Mouse (Mus musculus) cerebellum, adult 2 months (tissue): ENCODE measurements around the gene Ptpn13. TPM values are rescaled to one million over a fixed set of nuclear protein-coding genes. Genes with fewer than 3 reads are reported as not detected.

Experiments
- DNase-seq, 2 experiments: peaks; one replicate each; pipeline ENCODE4 v3.0.0; 2021
- H3K27ac ChIP-seq: fragments of 200-500 bp; 2 replicates; pipeline ENCODE4 v1.5.1; 2012; ENCODE audit warnings: low read length, control low read depth, inconsistent platforms; ENCODE audit not compliant: insufficient read depth
- H3K27me3 ChIP-seq: fragments of 200-500 bp; 2 replicates; pipeline ENCODE4 v1.6.1; 2012; ENCODE audit warnings: inconsistent platforms, mild to moderate bottlenecking, low read length, moderate library complexity; ENCODE audit not compliant: control insufficient read depth, insufficient read depth
- H3K4me1 ChIP-seq: fragments of 200-500 bp; 2 replicates; pipeline ENCODE4 v1.6.1; 2011; ENCODE audit warnings: low read length; ENCODE audit not compliant: control insufficient read depth, insufficient read depth
- H3K4me3 ChIP-seq: fragments of 200-500 bp; replicated peaks from 2 replicates; pipeline ENCODE3; 2011; ENCODE audit warnings: mild to moderate bottlenecking, low read depth, low read length, control low read depth; ENCODE audit not compliant: insufficient read depth
- CTCF ChIP-seq: fragments of 200-500 bp; IDR thresholded peaks from 2 replicates; pipeline ENCODE4 v1.5.1; 2011; ENCODE audit warnings: low read depth, mild to moderate bottlenecking, control low read depth, low read length, moderate library complexity, borderline replicate concordance; ENCODE audit not compliant: insufficient read depth
- POLR2A ChIP-seq: fragments of 200-500 bp; IDR thresholded peaks from 2 replicates; pipeline ENCODE4 v1.6.1; 2011; ENCODE audit warnings: low read length, control low read depth, borderline replicate concordance; ENCODE audit not compliant: insufficient read depth
- WGBS: fragments of 180-500 bp; shearing (Covaris S2); methylation state at CpG from one replicate; pipeline ENCODE4 v1.1.7; 2018; 5-methylcytosine and 5-hydroxymethylcytosine counted together
- polyA plus RNA-seq: library from polyadenylated mRNA; depleted of rRNA; stranded (reverse); fragments of >200 nt; gene quantifications from 2 replicates; pipeline ENCODE4 v1.2.3, GENCODE M21; 2012

Ptpn13 gene
- polyA plus RNA-seq, 1 experiment = 6.1 TPM

DNA sequence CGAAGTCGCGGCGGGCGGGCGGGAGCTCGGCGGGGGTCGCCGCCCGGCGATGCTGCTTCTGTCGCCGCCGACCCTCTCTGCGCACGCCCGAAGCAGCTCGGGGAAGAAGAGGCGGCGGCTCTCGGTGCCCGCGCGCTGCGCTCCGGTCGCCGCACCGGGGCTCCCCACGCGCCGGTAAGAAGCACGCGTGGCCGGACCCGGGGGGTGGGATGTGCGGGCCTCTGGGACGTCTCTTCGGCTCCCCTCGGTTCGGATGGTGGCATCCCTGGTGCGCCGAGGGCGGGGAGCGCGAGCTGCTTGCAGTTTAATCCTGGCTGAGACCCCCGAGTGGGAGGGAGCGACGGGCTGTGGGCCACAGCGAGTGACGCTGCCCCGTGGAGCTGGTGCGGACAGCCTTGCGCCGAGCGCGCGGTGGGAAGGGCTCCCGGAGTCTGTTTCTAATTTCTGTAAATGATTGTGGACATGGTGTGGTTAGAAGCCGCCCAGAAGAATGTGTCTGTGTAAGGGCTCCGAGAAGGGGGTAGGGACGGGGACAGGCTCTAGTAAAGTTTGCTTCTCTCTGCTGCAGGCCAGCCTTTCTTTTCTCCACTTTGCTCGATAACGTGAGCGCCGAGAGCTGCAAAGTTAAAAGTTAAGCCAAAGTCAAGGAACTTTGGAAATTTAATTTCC is 505 bp downstream of the Ptpn13 start:
- no peak overlapping the region for H3K27ac ChIP-seq
- H3K4me3 ChIP-seq = peak overlapping the region; percentile 54
- DNase-seq = peak; percentile 14 to 29
- no peaks in the 10 kb centered on the region; the same call in 1 of the 2 replicates for H3K27me3 ChIP-seq
- TF ChIP-seq CTCF (no peak), POLR2A (no peak)
- under 1% methylated on average over 49 of the region's 67 CpGs for WGBS
- no peaks in the 10 kb centered on the region for H3K4me1 ChIP-seq

DNA sequence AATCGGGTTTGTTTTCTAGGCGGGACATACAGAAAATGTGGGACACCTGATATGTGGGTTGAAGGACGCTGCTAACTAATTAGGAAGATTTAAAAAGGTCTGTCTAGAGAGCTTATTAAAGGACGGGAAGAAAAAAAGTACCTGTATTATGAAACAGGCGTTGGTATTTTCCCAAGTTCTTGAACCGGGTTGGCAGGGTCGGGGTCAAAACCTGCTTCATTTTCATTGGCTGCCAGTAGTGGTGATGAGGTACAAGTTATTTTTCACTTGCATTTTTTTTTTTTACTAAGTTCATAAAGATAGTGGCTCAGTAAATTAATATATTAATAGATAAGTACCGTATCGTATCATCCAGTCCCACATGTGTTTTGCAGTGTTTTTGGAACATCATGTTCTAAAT is 1.3 kb downstream of the Ptpn13 start:
- H3K4me3 ChIP-seq = no peak overlapping the region
- no peaks in the 10 kb centered on the region for H3K4me1 ChIP-seq
- 37% methylated on average over 9 of the region's 9 CpGs for WGBS
- H3K27me3 ChIP-seq = no peaks in the 10 kb centered on the region; the same call in 1 of the 2 replicates
- TF ChIP-seq CTCF (no peak), POLR2A (no peak)
- no peak for DNase-seq
- H3K27ac ChIP-seq = no peak overlapping the region

DNA sequence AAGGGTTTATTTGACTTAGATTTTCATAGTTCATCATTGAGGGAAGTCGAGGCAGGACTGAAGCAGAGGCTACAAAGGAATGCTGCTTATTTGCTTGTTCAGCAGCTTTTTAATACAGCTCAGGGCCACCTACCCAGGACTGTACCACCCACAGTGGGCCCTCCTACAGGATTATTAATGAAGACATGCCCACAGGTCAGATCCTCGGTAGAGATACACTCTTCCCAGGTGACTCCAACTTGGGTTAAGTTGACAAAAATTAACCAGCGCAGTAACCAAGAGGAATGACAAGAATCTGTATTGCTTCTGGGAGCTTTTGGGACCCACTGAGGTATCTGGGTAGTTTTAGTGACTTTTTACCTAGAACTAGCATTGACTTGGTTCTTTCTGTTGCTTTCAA is 6.0 kb downstream of the Ptpn13 start:
- no peak for DNase-seq
- H3K4me1 ChIP-seq = no peaks in the 10 kb centered on the region
- TF ChIP-seq POLR2A = no peak
- no peak for TF ChIP-seq CTCF
- no peak overlapping the region for H3K27ac ChIP-seq
- no peak overlapping the region for H3K4me3 ChIP-seq
- 80% methylated on average over 3 of the region's 3 CpGs for WGBS
- H3K27me3 ChIP-seq = no peaks in the 10 kb centered on the region

DNA sequence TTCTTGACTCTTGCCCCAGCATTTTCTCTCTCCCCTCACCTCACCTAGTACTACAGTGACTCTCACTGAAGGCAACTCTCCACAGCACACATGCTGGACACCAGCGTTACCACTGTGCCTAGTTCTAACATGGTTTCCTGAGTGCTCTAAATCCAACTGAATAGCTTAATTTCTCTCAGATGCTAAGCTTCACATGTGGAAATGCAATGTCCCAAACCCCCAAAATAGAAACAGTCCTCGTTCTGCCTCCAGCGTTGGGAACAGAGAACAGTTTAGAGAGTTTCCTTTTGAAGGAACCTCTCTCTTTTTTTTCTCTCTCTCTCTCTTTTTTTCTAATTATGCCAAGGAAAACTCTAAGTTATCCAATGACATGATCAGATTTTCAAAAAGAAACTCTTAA is 6.5 kb downstream of the Ptpn13 start:
- TF ChIP-seq POLR2A = no peak
- no peak for TF ChIP-seq CTCF
- 83% methylated on average over 3 of the region's 3 CpGs for WGBS
- H3K4me3 ChIP-seq = no peak overlapping the region
- no peak for DNase-seq
- H3K27me3 ChIP-seq = no peaks in the 10 kb centered on the region
- H3K27ac ChIP-seq = no peak overlapping the region
- H3K4me1 ChIP-seq = no peaks in the 10 kb centered on the region

DNA sequence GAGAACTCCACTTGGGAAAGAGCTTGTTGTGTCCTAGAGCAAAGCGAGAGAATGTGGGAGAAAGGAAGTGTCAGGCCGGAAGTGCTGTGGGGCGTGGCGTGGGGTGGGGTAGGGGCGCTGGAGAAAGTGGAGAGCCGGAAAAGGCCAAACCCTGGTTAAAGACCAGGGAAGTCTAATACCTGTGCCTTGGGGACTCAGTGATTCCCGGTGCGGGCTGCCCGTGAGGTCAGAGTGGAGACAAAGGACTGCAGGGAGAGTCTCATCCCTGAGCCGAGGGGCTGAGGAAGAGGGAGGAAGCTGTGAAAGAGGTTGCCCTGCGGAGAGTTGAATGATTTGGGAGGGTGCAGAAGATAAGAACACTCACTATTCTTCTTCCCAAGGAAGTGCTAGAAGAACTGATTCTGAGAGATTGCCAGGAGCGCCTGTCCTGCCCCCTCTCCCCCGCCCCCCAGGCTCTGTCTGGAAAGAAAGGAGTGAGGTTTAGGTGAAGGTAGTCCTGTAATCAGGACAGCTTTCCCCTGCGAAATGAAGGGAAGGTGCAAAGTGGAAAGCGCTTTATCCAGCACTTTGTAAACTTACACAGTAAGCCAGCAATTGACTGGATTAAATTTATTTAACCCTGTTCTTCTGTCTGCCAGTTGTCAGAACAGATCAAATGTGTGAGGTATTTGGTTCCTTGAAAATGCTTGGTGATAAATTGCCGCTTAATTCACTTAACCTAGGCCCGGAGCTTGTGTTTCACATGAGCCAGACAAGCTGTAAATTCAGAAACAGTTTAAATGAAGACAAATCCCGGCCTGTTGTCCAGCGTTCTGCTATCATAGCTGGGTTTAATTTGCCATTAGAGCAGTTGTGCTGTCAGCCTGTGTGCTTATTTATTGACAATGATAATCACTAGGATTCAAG is 11.3 kb downstream of the Ptpn13 start:
- no peak for DNase-seq
- 46% methylated on average over 19 of the region's 19 CpGs for WGBS
- Histone ChIP-seq H3K4me3 (no peak overlapping the region), H3K27me3 (no peaks in the 10 kb centered on the region), H3K27ac (no peak overlapping the region), H3K4me1 (no peaks in the 10 kb centered on the region)
- TF ChIP-seq CTCF = no peak
- TF ChIP-seq POLR2A = no peak

DNA sequence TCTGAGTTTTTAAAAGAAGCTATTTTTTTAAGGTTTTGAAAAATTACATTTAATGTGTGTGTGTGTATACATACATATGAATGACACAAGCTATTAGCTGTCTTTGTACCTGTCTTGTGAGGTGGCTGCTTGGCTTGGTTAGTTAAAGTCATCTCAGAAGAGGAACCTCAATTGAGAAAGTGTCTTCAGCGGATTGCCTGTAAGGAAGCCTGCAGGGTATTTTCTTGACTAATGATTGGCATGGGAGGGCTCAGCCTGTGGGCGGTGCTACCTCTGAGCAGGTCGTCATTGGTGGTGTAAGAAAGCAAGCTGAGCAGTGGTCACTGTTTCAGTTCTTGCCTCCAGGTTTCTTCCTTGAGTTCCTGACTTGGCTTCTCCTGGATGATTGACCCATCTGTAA is 12.7 kb downstream of the Ptpn13 start:
- 81% methylated on average over 3 of the region's 3 CpGs for WGBS
- Histone ChIP-seq H3K4me1 (no peaks in the 10 kb centered on the region), H3K4me3 (no peak overlapping the region), H3K27me3 (no peaks in the 10 kb centered on the region), H3K27ac (no peak overlapping the region)
- DNase-seq = no peak
- TF ChIP-seq POLR2A (no peak), CTCF (no peak)

DNA sequence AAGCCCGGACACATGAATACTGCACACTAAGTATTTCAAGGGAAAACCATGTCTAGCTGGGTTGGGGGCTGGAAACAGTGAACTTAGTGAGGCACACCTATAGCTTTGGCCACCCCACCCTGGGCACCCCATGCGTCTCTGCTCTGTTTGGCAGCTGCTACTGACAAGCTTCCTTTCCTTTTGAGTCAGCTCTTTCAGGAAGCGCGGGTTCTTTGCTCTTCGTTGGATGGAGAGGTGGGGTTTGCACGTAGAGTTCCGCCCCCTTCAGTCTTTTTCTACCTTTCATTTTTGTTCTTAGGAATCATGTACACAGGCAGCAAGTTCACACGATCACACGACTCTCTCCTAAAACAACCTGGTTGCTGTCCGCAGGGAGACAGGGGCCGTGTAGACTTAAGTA is 14.2 kb downstream of the Ptpn13 start:
- Histone ChIP-seq H3K4me1 (no peaks in the 10 kb centered on the region), H3K27ac (no peak overlapping the region), H3K4me3 (no peak overlapping the region), H3K27me3 (no peaks in the 10 kb centered on the region)
- TF ChIP-seq POLR2A (no peak), CTCF (no peak)
- DNase-seq = no peak
- 88% methylated on average over 11 of the region's 11 CpGs for WGBS
